Mouse (Mus musculus) ES-E14 (cell line): ENCODE results near the gene Bcr.

Experiments
- MAFK ChIP-seq: IDR thresholded peaks from 2 replicates; pipeline ENCODE4 v1.6.1; 2014; ENCODE audit warnings: mild to moderate bottlenecking, low read depth, low read length, inconsistent platforms; ENCODE audit not compliant: insufficient read depth
- ZC3H11A ChIP-seq: IDR thresholded peaks from 2 replicates; pipeline ENCODE4 v1.6.1; 2012; ENCODE audit warnings: low read depth, mild to moderate bottlenecking, inconsistent platforms, low read length, borderline replicate concordance
- ZNF384 ChIP-seq: IDR thresholded peaks from 2 replicates; pipeline ENCODE4 v1.6.1; 2012; ENCODE audit warnings: low read depth, low read length, inconsistent platforms

GRCm38 (mm10) chr10:75054125-75054524, 6.3 kb upstream of the Bcr start:
- TF ChIP-seq MAFK (no peak), ZNF384 (no peak), ZC3H11A (no peak)
